Mouse (Mus musculus) cerebellum, postnatal 10 days (tissue): ENCODE measurements at regions not wholly inside any gene's neighbourhood (a gene's known extent, or its start where the extent isn't known, plus 50 kb on each side); places are given as distances from the start of the nearest gene placed in this dataset.

Source experiments
- DNase-seq, 2 experiments: peaks; one replicate each; pipeline ENCODE4 v3.0.0; 2021; ENCODE audit warnings: mixed read lengths in 2 of 2

DNA sequence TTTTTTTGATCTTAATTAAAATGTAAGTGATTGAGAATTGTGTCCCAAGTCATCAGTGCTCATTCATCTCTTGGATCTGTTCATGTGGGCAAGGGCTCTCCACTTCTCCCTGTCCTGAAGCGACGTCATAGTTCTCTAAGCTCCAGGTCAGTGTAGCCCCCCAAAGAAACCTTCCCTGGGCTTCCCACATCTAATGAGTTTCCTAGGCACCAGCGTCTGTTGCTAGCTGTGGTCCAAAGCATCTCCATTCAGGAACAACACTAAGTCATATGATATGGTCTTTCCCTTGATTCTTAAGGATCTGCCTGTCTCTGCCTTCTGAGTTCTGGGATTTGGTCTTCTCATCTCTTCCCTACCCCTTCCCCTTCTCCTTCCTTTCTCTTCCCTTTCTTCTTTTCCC, 66.3 kb upstream of the Sox4 start:
- DNase-seq: no peak

DNA sequence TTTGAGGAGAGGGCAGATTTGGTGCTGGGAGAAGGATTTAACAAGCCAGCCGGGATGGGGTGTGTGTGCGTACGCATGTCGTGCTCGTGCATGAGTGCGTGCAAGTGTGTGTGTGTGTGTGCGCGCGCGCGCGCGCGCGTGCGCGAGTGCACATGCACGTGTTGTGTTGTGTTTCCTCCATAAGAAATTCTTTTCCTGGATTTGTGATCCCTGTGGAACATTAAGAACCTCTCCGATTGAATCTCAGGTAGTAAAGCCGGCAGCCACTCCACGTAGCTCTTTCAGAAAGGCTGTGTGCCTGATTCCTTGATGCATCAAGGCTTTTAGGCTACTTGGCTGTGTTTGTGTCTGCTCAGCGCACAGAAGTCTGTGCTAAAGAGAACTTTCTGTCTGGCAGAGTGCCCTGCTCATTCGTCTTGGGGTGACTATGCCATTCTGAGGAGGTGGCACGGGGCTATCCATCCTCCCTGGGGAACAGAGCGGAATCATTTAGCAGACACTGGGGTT, 62.7 kb upstream of the Sox4 start:
- DNase-seq: peak; percentile 65 to 68

- DNase-seq: peak; percentile 15 to 53
These were observed 62.1 kb upstream of the Sox4 start for GRCm38 (mm10) chr13:29015605-29015994.

- DNase-seq: peak in 1 of 2 experiments; percentile 51
These were observed 61.5 kb upstream of the Sox4 start for GRCm38 (mm10) chr13:29014827-29015604.

DNA sequence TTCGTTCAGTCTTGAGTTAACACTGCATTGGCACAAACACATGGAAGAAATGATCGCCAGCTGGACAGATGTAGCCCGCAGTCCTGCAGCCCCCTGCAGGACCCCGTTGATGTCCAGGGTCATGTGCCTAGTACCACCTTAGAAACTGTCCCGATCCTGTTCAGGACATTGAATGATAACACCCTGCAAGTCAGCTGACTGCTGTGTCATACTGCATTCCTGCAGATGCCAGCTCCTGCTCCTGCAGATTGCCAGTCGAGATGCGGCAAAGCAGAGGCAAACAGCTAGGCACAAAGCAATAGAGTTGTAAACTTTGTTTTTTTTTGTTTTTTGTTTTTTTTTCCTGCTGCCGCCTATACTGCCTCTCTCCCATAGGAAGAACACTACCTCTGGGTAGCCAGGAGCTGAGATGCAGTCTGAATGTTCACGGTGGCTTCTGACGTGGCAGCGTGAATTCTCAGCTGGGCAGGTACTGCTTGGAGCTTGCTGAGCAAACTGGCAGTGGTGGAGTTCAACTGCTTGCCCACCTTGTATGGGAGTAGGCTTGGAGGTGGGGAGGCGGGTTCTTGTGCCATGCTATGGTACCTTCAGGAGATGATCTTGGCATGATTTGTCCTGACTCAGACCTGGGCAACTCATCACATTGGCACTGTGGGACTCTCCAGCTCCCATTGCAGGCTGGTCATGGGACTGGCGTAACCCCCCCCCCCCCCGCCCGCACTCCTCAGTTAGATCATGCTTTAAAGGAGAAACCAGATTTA, 60.7 kb upstream of the Sox4 start:
- DNase-seq: peak; percentile 39 to 57

DNA sequence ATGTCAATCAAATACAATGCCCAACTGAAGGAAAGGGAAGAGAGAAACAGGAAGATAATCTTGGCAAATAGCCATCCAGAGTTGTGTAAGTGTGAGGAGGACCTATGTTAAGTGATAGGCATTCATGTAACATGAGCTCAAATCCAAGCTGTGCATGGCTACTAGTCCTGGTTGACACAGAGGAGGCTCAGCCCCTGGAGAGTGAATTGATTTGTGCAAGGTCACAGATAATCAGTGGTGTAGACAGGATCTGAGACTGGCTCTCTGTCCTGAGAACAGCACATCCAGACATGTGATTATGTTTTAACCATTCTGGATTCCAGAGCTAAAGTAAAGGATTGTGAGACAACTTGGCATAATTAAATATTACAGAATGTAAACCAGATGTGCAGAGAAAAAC, 53.0 kb upstream of the Sox4 start:
- DNase-seq: no peak
